Mouse (Mus musculus) hindbrain, embryonic 15.5 days (tissue): ENCODE results near the gene Krt88. TPM values are rescaled to one million over a fixed set of nuclear protein-coding genes. Genes with fewer than 3 reads are reported as not detected.

ENCODE experiments used
- ATAC-seq: fragments of 200-750 bp; cut with Nextera tagmentation; 2 replicates; pipeline ENCODE4 v1.8.0; 2017; ENCODE audit warnings: low read depth, moderate number of reproducible peaks, moderate TSS enrichment; ENCODE audit not compliant: low FRiP score
- H3K27ac ChIP-seq: fragments of 300-500 bp; sonication (generic); replicated peaks from 2 replicates; pipeline ENCODE4 v1.5.1; 2015; ENCODE audit warnings: mild to moderate bottlenecking, inconsistent platforms
- H3K27me3 ChIP-seq: fragments of 300-500 bp; sonication (generic); 2 replicates; pipeline ENCODE4 v1.6.1; 2015; ENCODE audit warnings: control low read depth, inconsistent platforms
- H3K36me3 ChIP-seq: fragments of 300-500 bp; sonication (generic); 2 replicates; pipeline ENCODE4 v1.6.1; 2015; ENCODE audit warnings: control low read depth, inconsistent platforms
- H3K4me1 ChIP-seq: fragments of 300-500 bp; sonication (generic); replicated peaks from 2 replicates; pipeline ENCODE4 v1.6.1; 2015; ENCODE audit warnings: control low read depth, inconsistent platforms
- H3K4me2 ChIP-seq: fragments of 300-500 bp; sonication (generic); 2 replicates; pipeline ENCODE4 v1.6.1; 2015; ENCODE audit warnings: moderate library complexity, mild to moderate bottlenecking, inconsistent platforms
- H3K4me3 ChIP-seq: fragments of 300-500 bp; sonication (generic); 2 replicates; pipeline ENCODE4 v1.5.1; 2015; ENCODE audit warnings: mild to moderate bottlenecking, inconsistent platforms
- H3K9ac ChIP-seq: fragments of 300-500 bp; sonication (generic); 2 replicates; pipeline ENCODE4 v1.6.1; 2015; ENCODE audit warnings: inconsistent platforms
- H3K9me3 ChIP-seq: fragments of 300-500 bp; sonication (generic); 2 replicates; pipeline ENCODE4 v1.6.1; 2016; ENCODE audit warnings: control low read depth, inconsistent platforms
- WGBS: fragments of 180-500 bp; shearing (Covaris S2); methylation state at CpG from one replicate; pipeline ENCODE4 v1.1.7; 2015; 5-methylcytosine and 5-hydroxymethylcytosine counted together
- polyA plus RNA-seq: library from polyadenylated mRNA; unstranded; fragments of >200 nt; fragmentation: Nextera tagmentation; extraction: Ambion mirVana; gene quantifications from 2 replicates; pipeline ENCODE4 v1.2.1, GENCODE M21; 2015

The Krt88 gene
- not detected in 2 replicates for polyA plus RNA-seq

GRCm38 (mm10) chr15:101447444-101447843 is at the start of gene Krt88:
Gene Krt88, plus strand, starts transcription at chr15:101447744.
- no peaks in the 10 kb centered on the region for H3K36me3 ChIP-seq
- no peaks in the 10 kb centered on the region for H3K4me1 ChIP-seq
- H3K9ac ChIP-seq = no peak within 1 kb of the TSS
- 87% methylated on average over 2 of the region's 2 CpGs for WGBS
- H3K4me2 ChIP-seq = no peak within 1 kb of the TSS
- H3K27ac ChIP-seq = no peak within 1 kb of the TSS
- no peak within 1 kb of the TSS for H3K4me3 ChIP-seq
- H3K27me3 ChIP-seq = no peaks in the 10 kb centered on the region
- no peak for ATAC-seq
- no peaks in the 10 kb centered on the region for H3K9me3 ChIP-seq

DNA sequence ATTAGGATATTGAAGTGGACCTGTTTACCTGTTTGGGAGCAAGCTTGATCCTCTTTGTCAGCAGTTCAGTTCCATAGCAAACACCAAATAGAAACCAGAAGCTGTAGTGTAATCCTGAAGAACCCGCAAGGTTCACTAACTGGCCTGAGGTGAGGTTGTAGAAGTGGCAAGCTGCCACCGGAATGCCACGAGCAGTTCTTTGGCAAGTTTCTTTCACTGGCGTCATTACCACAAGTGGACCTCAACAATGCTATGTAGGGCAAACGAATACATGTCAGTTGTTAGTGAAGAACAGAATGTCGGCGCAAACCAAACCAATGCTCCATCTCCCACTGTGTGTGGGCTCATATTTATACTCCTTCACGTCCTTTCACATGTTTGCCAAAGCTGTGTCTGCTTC is 49.3 kb upstream of the Krt88 start:
- 85% methylated on average over 8 of the region's 8 CpGs for WGBS
- H3K36me3 ChIP-seq = no peaks in the 10 kb centered on the region
- no peak overlapping the region for H3K27ac ChIP-seq
- no peak overlapping the region for H3K9ac ChIP-seq
- H3K4me2 ChIP-seq = no peak overlapping the region
- H3K4me3 ChIP-seq = no peak overlapping the region
- no peak for ATAC-seq
- H3K9me3 ChIP-seq = no peaks in the 10 kb centered on the region
- no peaks in the 10 kb centered on the region for H3K4me1 ChIP-seq
- no peaks in the 10 kb centered on the region for H3K27me3 ChIP-seq

GRCm38 (mm10) chr15:101410775-101411174 is 36.8 kb upstream of the Krt88 start, which contains the start of gene Krt7:
Gene Krt7, plus strand, starts transcription at chr15:101411043.
- H3K4me1 ChIP-seq = 0 out of 2 replicates have a peak, but pooled peaks cover 3% of the 10 kb centered on the region
- no peaks in the 10 kb centered on the region for H3K9me3 ChIP-seq
- no peaks in the 10 kb centered on the region for H3K36me3 ChIP-seq
- ATAC-seq = no peak
- H3K9ac ChIP-seq = no peak within 1 kb of the TSS
- H3K27me3 ChIP-seq = peaks cover 12% of the 10 kb centered on the region
- WGBS = 66% methylated on average over 2 of the region's 2 CpGs
- H3K4me3 ChIP-seq = no peak within 1 kb of the TSS
- no peak within 1 kb of the TSS for H3K27ac ChIP-seq
- H3K4me2 ChIP-seq = no peak within 1 kb of the TSS

- Histone ChIP-seq H3K4me3 (no peak overlapping the region), H3K27ac (no peak overlapping the region), H3K27me3 (peaks cover 12% of the 10 kb centered on the region), H3K36me3 (no peaks in the 10 kb centered on the region), H3K9ac (no peak overlapping the region), H3K4me2 (no peak overlapping the region), H3K9me3 (no peaks in the 10 kb centered on the region), H3K4me1 (0 out of 2 replicates have a peak, but pooled peaks cover 3% of the 10 kb centered on the region)
- no peak for ATAC-seq
- 25% methylated on average over 30 of the region's 31 CpGs for WGBS
Measured at GRCm38 (mm10) chr15:101412188-101412587, 35.4 kb upstream of the Krt88 start.

DNA sequence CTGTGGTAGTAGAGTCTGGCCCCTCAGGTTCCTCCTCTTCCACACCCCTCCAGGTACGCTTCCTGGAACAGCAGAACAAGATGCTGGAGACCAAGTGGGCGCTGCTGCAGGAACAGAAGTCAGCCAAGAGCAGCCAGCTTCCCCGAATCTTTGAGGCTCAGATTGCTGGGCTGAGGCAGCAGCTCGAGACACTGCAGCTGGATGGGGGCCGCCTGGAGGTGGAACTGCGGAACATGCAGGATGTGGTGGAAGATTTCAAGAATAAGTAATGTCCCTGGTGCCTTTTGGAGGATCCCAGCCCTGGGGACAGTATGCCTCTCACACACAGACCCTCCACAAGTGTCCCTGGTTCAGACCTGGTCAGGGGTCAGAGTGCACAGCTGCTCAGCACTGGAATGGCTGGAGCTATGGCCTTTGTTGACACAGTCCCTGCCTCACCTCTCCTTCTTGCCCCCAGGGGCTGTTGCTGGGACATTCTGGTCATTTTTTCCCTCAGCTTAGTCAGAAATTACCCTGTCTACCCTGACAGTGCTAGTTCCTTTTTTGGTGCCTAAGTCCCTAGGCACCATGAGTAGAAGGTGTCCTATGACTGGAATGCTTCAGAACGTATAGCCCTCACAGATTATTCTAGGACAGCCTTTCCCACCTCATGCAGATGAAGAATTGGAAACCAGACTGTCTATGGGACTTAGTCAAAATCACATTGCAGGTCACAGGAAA is 33.5 kb upstream of the Krt88 start:
- peaks cover 12% of the 10 kb centered on the region for H3K27me3 ChIP-seq
- no peaks in the 10 kb centered on the region for H3K9me3 ChIP-seq
- no peak overlapping the region for H3K4me2 ChIP-seq
- no peak overlapping the region for H3K9ac ChIP-seq
- no peak overlapping the region for H3K27ac ChIP-seq
- H3K4me1 ChIP-seq = 0 out of 2 replicates have a peak, but pooled peaks cover 3% of the 10 kb centered on the region
- no peak for ATAC-seq
- WGBS = 61% methylated on average over 7 of the region's 7 CpGs
- no peaks in the 10 kb centered on the region for H3K36me3 ChIP-seq
- H3K4me3 ChIP-seq = no peak overlapping the region

GRCm38 (mm10) chr15:101414807-101415565 is 32.6 kb upstream of the Krt88 start:
- Histone ChIP-seq H3K36me3 (no peaks in the 10 kb centered on the region), H3K4me2 (no peak overlapping the region), H3K4me3 (no peak overlapping the region), H3K27me3 (peaks cover 12% of the 10 kb centered on the region), H3K9ac (no peak overlapping the region), H3K27ac (no peak overlapping the region), H3K4me1 (0 out of 2 replicates have a peak, but pooled peaks cover 3% of the 10 kb centered on the region), H3K9me3 (no peaks in the 10 kb centered on the region)
- ATAC-seq = no peak
- 49% methylated on average over 11 of the region's 11 CpGs for WGBS

- Histone ChIP-seq H3K36me3 (no peaks in the 10 kb centered on the region), H3K9ac (no peak overlapping the region), H3K27ac (no peak overlapping the region), H3K27me3 (no peaks in the 10 kb centered on the region), H3K4me2 (no peak overlapping the region), H3K9me3 (no peaks in the 10 kb centered on the region), H3K4me3 (no peak overlapping the region), H3K4me1 (0 out of 2 replicates have a peak, but pooled peaks cover 3% of the 10 kb centered on the region)
- no peak for ATAC-seq
- WGBS = 78% methylated on average over 4 of the region's 4 CpGs
Measured at GRCm38 (mm10) chr15:101418950-101419349, 28.6 kb upstream of the Krt88 start.

DNA sequence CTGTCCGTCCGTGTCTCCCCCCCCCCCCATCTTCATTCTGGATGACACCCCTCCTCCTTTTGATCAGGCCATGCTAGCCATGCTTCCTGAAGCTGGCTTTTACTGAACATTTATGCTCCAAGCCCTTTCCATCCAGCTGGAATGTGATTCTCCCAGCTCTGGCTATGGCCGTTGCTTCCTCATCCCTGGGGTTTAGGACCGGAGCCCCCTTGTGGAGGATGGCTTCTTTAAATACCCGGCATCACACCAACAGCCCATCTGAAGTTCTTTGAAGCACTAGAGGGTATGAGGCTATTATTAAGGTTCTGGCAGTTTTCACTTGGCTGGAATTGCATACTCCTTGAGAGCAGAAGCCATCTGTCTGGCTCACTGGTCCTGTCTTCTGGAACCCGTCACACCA is 26.6 kb upstream of the Krt88 start:
- no peak overlapping the region for H3K4me2 ChIP-seq
- WGBS = 56% methylated on average over 5 of the region's 6 CpGs
- H3K27me3 ChIP-seq = no peaks in the 10 kb centered on the region
- H3K36me3 ChIP-seq = no peaks in the 10 kb centered on the region
- no peak overlapping the region for H3K4me3 ChIP-seq
- no peaks in the 10 kb centered on the region for H3K9me3 ChIP-seq
- no peak for ATAC-seq
- no peaks in the 10 kb centered on the region for H3K4me1 ChIP-seq
- no peak overlapping the region for H3K9ac ChIP-seq
- H3K27ac ChIP-seq = no peak overlapping the region

DNA sequence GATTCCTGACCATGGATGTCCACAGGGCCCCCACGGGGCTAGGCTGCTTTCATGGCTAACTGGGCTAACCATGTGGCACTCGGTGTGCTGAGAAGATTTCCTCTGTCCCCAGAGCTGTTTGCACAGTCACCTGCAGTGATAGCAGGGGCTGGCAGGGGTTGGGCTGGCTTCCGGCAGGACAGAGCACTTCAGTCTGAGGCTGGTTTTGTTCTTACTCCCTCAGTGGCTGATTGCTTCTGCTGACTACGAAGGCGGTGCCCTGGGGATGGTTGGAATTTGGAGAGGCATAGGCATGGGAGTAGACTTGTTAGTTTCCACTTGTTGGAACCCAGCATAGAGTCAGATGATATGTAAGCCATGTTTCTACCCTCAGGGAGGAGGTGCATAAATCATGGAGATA is 22.6 kb upstream of the Krt88 start:
- Histone ChIP-seq H3K9me3 (no peaks in the 10 kb centered on the region), H3K4me3 (no peak overlapping the region), H3K36me3 (no peaks in the 10 kb centered on the region), H3K4me1 (no peaks in the 10 kb centered on the region), H3K9ac (no peak overlapping the region), H3K27ac (no peak overlapping the region), H3K4me2 (no peak overlapping the region), H3K27me3 (no peaks in the 10 kb centered on the region)
- no peak for ATAC-seq
- WGBS = 26% methylated on average over 5 of the region's 5 CpGs

DNA sequence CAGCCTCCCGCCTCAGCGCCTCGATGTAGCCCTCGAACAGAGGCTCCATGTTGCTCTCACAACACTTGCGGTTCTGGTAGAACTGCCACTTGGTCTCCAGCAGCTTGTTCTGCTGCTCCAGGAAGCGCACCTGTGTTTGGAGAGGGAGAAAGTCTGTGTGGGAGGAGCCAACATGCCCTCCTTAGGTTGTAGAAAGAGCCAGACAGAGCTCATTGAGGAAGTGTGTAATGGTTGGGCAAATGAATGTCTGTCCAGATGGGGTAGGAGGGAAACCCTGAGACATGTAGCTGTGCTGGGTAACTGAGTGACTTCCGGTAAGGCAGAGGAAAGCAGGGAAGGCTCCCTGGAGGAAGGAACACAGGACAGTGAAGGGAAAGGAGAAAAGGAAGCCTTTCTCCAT is 10.9 kb upstream of the Krt88 start:
- no peak overlapping the region for H3K27ac ChIP-seq
- no peak overlapping the region for H3K9ac ChIP-seq
- 89% methylated on average over 7 of the region's 7 CpGs for WGBS
- peaks cover 18% of the 10 kb centered on the region for H3K27me3 ChIP-seq
- no peak overlapping the region for H3K4me3 ChIP-seq
- peaks cover 8% of the 10 kb centered on the region for H3K4me1 ChIP-seq
- H3K36me3 ChIP-seq = no peaks in the 10 kb centered on the region
- H3K9me3 ChIP-seq = no peaks in the 10 kb centered on the region
- no peak for ATAC-seq
- no peak overlapping the region for H3K4me2 ChIP-seq

DNA sequence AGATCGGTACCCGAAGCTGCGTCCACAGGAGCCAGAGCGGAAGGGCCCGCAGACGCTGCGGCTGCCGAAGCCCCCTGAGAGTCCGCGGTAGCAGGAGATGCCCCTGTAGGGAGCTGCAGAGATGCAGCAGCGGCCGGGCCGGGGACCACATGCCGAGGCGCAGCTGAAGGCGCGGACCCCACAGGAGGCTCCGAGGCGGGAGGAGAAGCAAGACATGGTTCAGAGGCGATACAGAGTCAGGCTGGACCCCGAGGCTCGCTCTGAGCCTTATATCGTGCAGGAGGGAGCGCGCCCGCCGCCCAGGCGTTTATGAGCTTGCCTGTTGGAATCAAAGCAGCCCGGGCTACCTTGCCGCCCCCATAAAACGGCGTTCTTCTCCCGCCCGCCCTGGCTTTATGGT is 9.0 kb upstream of the Krt88 start, which contains the start of gene Krt87:
TSS of gene Krt87 (minus strand) at position 250 of the 400 bp plus-strand sequence.
- ATAC-seq = no peak
- Histone ChIP-seq H3K36me3 (no peaks in the 10 kb centered on the region), H3K4me3 (peak within 1 kb of the TSS; percentile 39), H3K27ac (no peak within 1 kb of the TSS), H3K27me3 (peaks cover 18% of the 10 kb centered on the region), H3K9ac (peak within 1 kb of the TSS; percentile 48), H3K4me1 (peaks cover 8% of the 10 kb centered on the region), H3K4me2 (peak within 1 kb of the TSS; percentile 88), H3K9me3 (no peaks in the 10 kb centered on the region)
- WGBS = 2% methylated on average over 34 of the region's 34 CpGs

- H3K27me3 ChIP-seq = peaks cover 18% of the 10 kb centered on the region
- no peak overlapping the region for H3K4me3 ChIP-seq
- H3K4me1 ChIP-seq = peaks cover 8% of the 10 kb centered on the region
- WGBS = 84% methylated on average over 4 of the region's 4 CpGs
- H3K27ac ChIP-seq = no peak overlapping the region
- H3K4me2 ChIP-seq = no peak overlapping the region
- H3K9me3 ChIP-seq = no peaks in the 10 kb centered on the region
- no peaks in the 10 kb centered on the region for H3K36me3 ChIP-seq
- ATAC-seq = no peak
- no peak overlapping the region for H3K9ac ChIP-seq
Measured at GRCm38 (mm10) chr15:101440837-101441236, 6.7 kb upstream of the Krt88 start.
